Mouse (Mus musculus) cerebellum, postnatal 4 days (tissue): ENCODE results near the gene 4930524B15Rik.
"Not testable (repeated sequence)": the region's sequence is repeated elsewhere in the genome, so short reads cannot be mapped to it uniquely, and the experiment has no call there.

Experiments
- DNase-seq, 2 experiments: peaks; one replicate each; pipeline ENCODE4 v3.0.0; 2022; ENCODE audit warnings: low spot score in 2 of 2, mixed read lengths in 1 of 2

4930524B15Rik gene

DNA sequence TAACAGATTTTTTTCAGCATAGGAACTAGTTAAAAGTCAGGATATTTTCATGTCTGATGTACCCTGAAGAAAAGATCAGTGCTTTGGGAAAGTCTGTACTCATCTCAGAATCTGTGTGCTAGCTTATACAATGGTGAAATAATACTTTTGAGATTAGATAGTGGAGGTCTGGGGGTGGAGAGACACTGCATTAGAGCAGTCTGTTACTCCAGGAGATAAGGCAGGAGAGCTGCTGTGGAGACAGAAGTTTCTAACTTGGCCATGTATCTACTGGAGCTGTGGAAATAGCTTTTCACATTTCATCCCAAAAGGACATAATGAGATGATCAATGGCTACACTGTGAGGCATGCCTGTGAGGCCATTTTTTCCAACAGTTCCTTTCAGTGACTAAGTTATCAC lies 17.9 kb downstream of the 4930524B15Rik start:
- no peak for DNase-seq

DNA sequence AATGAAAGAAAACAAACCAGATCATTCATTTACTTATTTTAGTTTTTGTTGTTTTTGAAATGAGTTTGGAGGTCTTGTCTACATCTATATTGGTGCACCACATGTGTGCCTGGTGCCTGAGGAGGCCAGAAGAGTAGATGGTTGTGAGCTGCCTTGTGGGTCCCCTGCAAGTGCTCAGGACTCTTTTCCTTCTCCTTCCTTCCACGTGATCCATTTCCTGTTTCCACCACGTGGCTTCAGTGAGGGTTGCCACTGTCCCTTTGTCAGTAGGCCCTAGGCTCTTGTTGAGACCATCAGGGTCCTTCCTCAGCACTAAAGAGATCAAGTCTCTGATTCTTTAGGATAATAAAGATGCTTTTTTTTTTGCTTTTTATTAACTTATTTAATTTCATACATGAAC lies 19.4 kb downstream of the 4930524B15Rik start:
- DNase-seq: no peak

DNA sequence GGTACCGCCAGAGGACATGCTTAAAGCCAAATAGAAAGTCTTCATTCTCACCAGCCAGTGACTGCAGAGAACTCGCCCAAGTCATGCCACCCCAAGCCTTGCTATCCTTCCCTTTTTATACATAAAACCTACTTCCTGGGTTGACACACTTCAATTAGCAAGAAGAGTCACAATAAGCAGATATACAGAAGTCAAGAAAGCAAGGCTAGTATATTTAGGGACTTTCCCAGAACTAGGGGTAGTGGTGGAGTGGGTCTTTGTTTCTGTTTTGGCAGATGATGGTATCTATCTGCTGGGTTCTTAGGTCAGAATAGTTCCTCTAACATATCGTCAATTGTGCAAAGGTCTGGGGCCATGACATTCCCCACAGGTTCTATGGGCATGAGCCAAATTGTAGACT lies 27.1 kb downstream of the 4930524B15Rik start:
- DNase-seq: no peak

DNA sequence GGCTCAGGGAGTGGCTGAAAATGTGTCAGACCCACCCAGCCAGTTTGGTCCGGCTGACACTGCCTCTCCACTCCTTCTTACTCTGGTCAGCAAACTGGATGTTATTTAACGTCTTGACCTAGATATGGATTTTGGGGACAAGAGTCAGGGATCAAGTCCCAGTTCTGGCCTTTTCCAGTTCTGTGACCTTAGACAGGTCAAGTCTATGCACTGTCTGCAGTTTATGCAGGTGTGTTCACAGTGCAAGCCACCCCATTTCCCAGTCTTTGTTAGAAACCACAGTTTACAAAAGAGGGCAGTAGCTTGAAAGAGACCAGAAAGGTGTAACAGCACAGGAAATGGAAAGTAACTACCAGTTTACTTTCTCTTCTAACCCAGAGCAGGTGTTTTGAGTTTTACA lies 34.3 kb downstream of the 4930524B15Rik start:
- no peak for DNase-seq

DNA sequence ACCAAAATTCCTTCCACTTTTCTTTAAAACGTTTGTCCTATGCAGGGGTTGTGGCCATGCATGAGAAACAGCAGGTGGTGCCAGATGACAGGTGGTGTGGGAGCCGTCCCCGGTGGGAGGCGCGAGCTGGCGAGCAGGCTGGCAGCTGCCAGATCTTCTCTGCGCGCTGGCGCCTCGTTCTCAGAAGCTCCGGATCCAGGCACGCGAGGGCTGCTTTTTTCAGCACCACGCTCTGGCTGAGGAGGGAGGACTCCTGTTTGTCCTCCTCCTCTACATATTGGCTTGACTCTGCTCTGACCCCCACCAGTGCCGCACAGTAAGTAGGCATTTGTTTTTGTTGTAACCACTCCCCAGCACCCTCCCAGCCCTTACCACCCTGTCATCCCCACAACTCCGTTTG lies 34.9 kb downstream of the 4930524B15Rik start, which contains the start of gene Nsg2:
Nsg2 (plus strand) TSS at position 183 of the 400 bp plus-strand sequence.
- peak; percentile 74 to 89 for DNase-seq

DNA sequence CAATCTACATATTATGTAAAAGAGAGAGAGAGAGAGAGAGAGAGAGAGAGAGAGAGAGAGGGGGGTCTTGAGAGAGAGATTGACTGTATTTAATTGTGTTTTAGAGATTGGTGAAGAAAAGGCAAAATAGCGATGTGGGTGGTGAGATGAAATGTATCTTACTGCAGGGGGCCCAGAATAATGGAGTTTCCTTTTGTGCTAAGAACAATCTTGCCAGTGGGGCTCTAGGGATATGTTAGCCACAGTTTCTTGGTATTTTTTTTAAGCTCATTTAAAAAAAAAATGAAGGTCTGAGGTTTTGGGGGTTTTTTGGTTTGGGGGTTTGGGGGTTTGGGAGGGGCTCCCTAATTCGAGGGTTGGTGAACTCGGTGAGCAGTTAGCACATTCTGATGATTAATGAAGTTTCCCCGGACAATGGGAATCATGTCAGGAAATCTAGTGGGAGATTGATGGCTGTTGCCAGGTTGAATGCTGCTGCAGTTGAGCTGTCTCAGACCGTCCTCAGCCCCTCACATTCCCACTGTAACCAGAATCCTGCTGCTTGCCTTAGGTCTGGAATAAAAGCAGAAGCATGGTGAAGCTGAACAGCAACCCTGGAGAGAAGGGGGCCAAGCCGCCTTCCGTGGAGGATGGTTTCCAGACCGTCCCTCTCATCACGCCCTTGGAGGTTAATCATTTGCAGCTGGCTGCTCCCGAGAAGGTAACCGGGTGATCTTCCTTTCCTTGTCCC lies 36.0 kb downstream of the 4930524B15Rik start:
- DNase-seq: peak in 1 of 2 experiments; percentile 35

DNA sequence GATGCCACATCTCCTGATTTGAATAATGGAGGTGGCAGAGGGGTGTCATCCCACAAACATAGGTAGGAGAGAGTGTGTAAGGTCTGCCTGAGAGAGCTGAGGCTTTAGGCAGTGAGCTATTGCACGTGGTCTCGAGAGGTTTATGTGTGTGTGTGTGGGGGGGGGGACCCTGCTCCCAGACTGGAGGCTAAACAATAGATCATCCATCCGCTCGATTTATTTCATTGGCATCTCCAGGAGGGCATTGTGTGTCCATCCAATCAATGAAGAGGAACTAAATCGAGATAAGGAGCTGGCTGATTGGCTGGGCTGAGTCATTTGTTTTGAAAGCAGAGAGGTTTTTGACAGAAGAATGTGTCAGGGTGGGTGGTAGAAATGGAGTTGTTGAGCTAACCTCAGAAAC lies 37.3 kb downstream of the 4930524B15Rik start:
- DNase-seq: no peak

DNA sequence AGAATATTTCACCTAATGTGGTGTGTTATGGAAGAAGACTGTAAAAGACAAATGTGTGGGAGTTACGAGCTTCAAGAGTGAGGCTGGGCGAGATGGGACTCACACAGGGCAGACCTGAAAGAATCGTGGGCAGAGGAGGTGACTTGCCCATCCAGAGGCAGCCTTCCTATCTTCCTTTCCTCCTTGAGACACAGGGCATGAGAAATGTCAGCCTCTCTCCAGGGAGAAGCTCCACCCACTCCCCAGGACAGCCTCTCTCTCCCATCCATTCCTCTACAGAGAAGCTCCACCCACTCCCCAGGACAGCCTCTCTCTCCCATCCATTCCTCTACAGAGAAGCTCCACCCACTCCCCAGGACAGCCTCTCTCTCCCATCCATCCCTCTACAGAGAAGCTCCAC lies 42.7 kb downstream of the 4930524B15Rik start:
- DNase-seq: not testable (repeated sequence)

DNA sequence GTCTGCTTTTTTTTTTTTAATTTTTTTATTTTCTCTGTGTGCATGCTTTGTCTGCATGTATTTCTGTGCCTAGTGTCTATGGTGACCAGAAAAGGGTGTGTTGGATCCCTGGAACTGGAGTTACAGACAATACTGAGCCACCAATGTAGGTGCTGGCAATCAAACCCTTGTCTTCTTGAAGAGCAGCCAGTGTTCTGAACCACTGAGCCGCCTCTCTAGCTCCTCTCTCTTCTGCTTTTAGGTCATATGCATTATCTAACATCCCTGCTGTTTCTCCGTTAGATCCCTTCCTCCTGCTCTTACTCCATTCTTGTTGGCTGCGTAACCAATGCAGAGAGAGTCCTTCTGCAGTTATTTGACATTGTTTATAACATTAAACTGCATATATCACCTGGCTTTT lies 43.5 kb downstream of the 4930524B15Rik start:
- DNase-seq: no peak

DNA sequence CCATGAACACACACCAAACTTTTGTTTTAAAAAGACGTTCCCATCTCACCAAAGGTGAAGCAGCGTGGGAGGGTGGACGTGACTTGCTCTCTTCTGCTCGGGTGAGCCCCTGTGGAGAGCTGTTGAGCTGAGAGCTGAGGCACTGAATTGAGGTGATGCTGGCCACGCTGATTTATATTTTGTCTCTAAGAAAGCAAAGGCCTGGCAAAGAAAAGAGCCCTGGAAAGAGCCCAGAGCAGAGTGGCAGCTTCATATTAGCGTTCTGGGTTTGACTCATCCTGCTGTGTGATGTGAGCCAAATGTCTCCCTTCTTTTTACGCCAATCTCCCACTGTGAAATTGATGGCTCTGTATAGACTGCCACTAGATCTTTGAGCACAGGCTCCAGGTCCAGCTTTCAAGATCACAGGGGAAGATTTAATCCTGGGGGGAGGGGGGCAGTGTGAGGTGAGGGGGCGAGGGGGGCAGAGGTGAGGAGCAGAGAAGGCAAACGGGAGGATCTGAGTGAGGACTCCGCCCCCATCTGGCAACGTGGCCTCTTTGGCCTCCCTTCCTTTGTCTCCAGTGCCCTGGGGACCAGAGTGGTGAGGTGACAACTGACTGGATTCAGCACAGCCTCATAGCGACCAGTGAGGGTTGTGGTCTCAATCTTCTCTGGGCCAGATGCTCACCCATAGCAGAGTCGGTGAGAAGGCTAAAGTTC lies 44.7 kb downstream of the 4930524B15Rik start:
- peak in 1 of 2 experiments; percentile 41 for DNase-seq

DNA sequence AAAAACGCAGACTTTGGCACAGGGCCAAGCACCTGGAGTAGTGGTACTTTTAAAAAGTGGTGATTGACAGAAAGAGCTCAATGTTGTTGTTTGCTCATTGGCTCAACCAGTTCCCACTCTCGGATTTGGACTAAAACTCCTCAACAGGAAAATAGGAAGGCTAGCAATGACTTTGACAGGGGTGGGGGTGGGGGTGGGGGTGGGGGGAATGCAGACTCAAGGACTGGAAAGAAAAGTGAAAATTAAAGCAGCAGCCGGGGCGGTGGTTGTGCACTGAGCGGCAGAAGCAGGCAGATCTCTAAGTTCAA lies 45.2 kb downstream of the 4930524B15Rik start:
- DNase-seq: no peak

DNA sequence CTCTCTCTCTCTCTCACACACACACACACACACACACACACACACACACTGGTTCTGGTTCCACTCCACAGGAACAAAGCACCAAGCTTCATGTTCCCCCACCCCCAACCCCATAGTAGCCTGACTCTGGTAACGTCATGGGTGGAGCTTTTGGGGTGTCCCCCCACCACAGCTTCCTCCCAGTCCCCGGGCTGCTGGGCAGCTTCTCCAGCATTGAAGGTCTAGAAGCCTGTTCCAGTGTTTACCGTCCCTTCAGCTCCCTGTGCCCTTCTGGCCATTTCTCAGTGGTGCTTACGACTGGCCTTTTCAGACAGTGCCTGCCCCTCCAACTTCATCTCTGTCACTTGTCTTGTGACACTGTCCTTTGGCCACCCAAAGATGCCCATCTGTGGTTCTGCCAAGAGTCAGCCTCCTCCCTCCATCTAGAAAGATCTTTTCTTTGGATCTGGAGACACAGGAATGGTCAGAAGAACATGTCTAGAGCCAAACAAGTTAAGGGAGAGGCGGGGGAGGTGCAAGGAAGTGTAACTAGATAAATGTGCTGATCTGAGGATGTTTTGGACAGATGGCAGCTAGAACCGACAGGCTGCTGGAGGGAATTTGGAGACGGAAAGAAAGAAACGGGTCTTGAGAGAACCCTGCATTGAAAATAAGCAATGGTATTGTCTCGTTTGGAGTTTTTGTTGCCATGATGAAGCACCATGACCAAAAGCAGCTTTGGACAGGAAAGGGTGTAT lies 46.6 kb downstream of the 4930524B15Rik start:
- DNase-seq: no peak

DNA sequence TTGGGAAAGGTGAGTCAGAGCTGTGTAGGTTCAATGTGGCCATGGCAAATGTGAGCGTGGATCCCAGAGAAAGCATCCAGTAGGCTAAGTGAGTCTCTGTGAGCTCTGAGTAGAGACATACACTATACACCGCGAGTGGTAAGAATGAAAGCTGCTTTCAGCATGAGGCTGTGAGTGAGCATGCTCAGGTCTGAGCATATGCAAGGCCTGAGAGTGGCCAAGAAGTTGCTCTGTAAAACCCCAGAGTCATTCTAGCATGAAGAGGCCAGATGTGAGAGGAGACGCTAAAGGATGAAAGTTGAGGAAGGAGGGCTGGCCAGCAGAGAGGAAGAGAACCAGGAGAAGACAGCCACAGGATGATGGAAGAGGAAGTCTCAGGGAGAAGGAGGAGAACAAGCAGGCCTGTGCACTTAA lies 47.6 kb downstream of the 4930524B15Rik start:
- no peak for DNase-seq

DNA sequence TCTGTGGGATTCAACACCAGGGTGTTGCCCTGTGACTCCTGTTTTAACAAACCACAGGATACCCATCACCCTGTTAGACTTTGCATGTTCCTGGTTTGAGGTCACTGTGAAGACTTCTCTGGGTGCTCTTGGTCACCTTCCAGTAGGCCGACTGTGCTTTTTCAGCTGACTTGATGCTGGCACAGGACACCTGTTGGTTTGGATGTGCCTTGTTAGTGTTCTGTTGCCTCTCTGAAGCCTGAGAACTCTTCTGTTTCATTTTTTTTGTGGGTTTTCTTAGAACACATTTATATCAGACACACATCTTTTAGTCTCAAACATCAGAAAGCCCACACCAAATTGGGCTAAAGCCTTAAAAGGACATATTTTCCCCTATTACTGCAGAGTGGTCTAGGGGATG lies 48.2 kb downstream of the 4930524B15Rik start:
- DNase-seq: no peak

DNA sequence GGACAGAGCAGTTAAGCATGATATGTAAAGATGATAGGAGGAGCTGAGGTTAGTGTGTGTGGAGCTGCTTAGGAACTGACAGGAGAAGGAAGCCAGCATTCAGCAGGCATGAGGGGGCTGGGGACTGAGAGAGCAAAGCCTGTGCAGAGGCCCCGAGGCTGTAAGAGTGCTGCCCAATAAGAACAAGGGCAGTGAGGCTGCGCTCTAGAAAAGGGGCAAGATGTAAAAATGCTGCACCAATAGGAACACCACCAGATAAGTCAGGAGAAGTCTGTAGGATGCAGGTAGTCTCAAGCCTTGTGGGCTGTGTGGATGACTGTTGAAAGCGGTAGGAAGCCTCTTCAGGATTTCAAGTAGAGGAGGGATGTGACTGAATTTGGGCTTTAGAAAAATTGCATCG lies 52.8 kb downstream of the 4930524B15Rik start:
- no peak for DNase-seq

DNA sequence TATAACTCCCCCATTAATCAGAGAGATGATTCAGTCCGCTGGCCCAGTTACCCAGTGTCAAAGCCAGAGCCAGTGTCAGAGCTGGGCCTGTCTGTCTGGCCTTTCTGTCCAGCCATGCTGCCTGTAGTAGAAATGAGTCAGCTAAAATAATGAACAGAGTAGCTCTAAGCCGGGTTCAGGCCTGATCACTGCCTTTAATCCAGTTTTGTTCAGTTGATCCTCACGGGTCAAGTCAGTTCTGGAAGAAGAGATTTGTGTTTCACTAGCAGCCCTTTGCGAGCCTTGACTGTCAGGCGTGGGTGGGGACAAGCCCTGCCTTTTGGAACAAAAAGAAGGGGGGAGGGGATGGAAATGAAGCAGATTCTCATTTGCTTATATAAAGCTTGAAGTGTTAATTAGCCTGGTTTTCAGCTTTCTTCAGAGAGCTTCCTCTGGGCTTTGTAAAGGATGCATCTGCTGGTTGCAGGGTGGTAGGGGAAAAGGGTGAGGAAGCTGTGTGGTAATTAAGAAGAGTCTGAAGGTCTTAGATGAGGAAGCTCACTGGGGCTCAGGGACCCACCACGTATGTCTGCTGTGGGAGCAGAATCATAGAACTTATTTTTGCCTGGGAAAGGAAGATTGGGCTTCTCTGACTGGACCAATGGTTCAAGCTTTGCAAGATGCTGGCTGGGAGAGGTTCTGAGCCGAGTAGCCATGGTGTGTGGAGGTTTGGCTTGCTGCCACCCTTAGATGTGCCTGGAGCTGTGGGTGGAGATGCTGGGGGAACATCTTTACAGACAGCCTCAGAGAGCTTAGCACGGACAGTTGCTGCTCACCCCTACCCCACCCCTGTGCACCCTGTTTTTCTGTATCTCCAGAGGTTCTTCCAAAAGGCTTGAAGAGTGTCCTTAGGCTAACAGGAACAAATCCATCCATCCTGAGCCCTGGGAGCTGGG lies 54.9 kb downstream of the 4930524B15Rik start:
- no peak for DNase-seq

DNA sequence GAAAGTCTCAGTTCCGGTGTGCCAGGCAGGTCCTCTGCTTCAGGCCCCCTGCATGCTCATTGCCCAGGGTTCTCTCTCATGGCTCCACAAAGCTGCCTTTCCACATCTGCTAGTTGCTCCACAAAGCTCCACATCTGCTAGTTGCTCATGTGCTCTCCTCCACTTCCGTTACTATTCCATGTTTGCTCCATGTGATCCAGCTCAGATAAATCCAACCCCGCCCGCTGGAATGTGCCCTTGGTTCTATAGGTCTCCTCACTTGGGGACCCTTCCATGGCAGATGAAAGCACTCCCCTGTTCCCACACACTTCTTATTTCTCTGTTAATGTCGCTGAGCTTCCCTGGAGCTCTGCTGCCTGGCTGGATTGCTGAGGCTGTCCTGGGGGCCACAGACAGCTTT lies 61.2 kb downstream of the 4930524B15Rik start:
- DNase-seq: no peak

DNA sequence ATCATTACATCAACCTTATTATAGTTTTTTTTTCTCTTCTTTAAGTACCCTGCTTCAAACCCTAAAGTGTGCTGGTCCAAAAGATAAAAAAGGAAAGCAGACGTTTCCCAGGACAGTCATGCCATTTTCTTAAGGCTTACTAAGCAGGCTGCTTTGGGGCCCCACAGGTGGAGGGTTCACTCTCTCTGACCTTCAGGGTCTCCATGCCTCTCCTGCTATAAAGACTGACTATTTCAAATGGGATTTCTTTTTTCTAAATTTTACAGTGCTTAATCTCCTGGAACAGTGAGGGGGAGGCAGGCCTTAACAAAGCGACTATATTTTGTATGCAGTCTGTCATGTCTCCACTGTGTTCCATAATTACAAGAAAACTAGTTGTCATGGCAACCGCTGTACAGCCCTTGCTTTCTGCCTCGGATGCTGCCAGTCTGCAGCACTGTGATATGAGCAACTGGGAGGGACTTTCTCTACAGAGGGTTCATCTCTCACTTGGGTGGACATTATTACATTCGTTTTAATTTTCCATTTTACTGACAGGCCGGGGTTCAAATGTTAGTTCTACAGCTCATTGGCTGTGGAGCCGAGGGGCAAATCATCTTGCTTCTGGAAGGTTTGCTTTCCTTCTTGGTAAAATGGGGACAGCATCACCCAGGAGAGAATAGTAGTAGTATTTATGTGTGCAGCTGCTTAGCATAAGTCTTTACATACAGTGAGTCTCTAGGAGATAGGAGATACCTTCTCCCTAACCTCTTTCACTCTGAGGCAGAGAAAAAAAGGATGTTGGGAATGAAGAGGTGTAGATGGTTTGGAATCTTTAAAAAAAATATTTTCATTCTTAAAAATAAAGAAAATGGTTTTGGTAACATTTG lies 62.3 kb downstream of the 4930524B15Rik start:
- no peak for DNase-seq

DNA sequence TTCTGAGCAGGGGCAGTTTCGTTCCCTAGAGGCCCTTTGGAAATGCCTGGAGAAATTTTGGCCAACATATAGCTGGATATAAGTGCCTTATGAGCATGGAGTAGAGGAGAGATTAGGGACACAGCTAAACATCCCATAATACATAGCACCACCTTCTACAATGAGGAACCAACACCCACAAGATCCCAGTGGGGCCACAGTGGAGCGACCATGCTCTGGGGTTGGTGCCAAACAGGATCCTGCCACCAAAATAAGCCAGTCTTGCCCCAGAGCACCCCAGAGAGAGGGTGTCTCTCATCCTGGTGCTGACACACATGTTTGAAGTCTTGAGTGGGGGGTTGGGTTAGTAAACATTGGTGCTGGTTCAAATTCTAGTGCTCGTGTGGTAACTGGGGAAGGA lies 63.2 kb downstream of the 4930524B15Rik start:
- DNase-seq: no peak
